Mouse (Mus musculus): ENCODE data around the gene Serinc1. TPM values are rescaled to one million over a fixed set of nuclear protein-coding genes. Genes with fewer than 3 reads are reported as not detected.
"Not testable (repeated sequence)": the region's sequence is repeated elsewhere in the genome, so short reads cannot be mapped to it uniquely, and the experiment has no call there.

The Serinc1 gene
- polyA plus RNA-seq, 1 experiment from 2014 or later = 85.6 TPM

DNA sequence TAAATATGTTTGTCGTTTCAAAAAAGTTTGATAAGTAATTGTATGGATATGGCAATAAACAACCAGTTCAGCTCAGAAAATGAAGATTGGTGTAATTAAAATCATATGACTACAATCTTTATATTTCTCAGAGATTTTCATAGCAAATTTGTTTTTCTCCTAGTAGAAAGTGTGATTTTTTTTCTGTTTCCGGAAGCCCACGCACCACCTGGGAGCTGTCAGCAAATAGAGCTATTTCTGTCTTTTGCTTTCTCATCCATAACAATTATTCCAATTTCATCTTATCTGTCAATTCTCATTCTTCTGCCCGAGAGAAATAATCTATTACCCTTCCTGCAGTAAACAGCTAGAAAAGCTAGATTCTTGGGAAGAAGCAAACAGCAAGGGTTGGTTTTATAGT is 17.3 kb upstream of the Serinc1 start:
- H3K27me3 ChIP-seq (ENCODE audit: control insufficient read depth, insufficient read depth, low read depth, low read length) = no peaks in the 10 kb centered on the region
- H3K36me3 ChIP-seq (ENCODE audit: control insufficient read depth, insufficient read depth) = no peaks in the 10 kb centered on the region
- WGBS (ENCODE audit: insufficient replicate concordance) = 60% methylated on average over 4 of the region's 4 CpGs
- H3K27ac ChIP-seq (ENCODE audit: low read length) = no peak overlapping the region
- ATAC-seq (ENCODE audit: low read depth) = no peak
- H3K9ac ChIP-seq (ENCODE audit: low read depth, low read length) = no peak overlapping the region
- no peaks in the 10 kb centered on the region for H3K4me1 ChIP-seq (ENCODE audit: control insufficient read depth, low read depth, low read length)
- H3K9me3 ChIP-seq (replicated peaks; ENCODE audit: control insufficient read depth, low read length) = no peaks in the 10 kb centered on the region
- H3K4me2 ChIP-seq (ENCODE audit: low read depth, low read length) = no peak overlapping the region
- H3K4me3 ChIP-seq (ENCODE audit: low read depth, low read length) = no peak overlapping the region

DNA sequence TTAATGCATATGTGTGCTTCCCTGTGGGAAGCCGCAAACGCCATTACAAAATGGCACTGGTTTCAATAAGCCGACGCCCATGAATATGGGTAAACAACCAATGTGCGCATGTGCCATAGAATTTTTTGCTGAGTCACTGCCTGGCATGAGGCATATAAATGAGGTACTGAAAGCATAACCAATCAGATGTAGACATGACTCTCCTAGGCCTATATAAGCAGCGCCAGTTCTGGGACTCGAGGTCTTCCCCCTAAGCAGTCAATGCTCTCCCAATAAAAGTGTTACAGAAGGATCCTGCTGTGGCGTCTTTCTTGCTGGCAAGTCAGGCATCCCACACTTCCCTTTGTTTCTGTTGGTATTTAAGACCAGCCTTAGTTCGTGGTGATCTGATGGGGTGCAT is 11.6 kb upstream of the Serinc1 start:
- H3K9ac ChIP-seq (ENCODE audit: low read depth, low read length); ATAC-seq (ENCODE audit: low read depth); H3K36me3 ChIP-seq (ENCODE audit: control insufficient read depth, insufficient read depth); H3K27ac ChIP-seq (ENCODE audit: low read length); H3K4me2 ChIP-seq (ENCODE audit: low read depth, low read length); H3K4me3 ChIP-seq (ENCODE audit: low read depth, low read length); H3K4me1 ChIP-seq (ENCODE audit: control insufficient read depth, low read depth, low read length); H3K27me3 ChIP-seq (ENCODE audit: control insufficient read depth, insufficient read depth, low read depth, low read length); H3K9me3 ChIP-seq (replicated peaks; ENCODE audit: control insufficient read depth, low read length): not testable (repeated sequence)
- 80% methylated on average over 9 of the region's 9 CpGs for WGBS (ENCODE audit: insufficient replicate concordance)

GRCm38 (mm10) chr10:57531616-57532217 is 613 bp downstream of the Serinc1 start:
- Histone ChIP-seq H3K36me3 (ENCODE audit: control insufficient read depth, insufficient read depth) (peaks cover 9% of the 10 kb centered on the region), H3K4me2 (ENCODE audit: low read depth, low read length) (peak overlapping the region; percentile 68), H3K9ac (ENCODE audit: low read depth, low read length) (peak overlapping the region; percentile 95), H3K4me1 (ENCODE audit: control insufficient read depth, low read depth, low read length) (peaks cover 7% of the 10 kb centered on the region), H3K4me3 (ENCODE audit: low read depth, low read length) (peak overlapping the region; percentile 95), H3K9me3 (replicated peaks; ENCODE audit: control insufficient read depth, low read length) (no peaks in the 10 kb centered on the region), H3K27me3 (ENCODE audit: control insufficient read depth, insufficient read depth, low read depth, low read length) (no peaks in the 10 kb centered on the region), H3K27ac (ENCODE audit: low read length) (peak overlapping the region; percentile 99)
- WGBS (ENCODE audit: insufficient replicate concordance) = 3% methylated on average over 28 of the region's 28 CpGs
- no peak for ATAC-seq (ENCODE audit: low read depth)

- H3K9me3 ChIP-seq (replicated peaks; ENCODE audit: control insufficient read depth, low read length) = no peaks in the 10 kb centered on the region
- no peaks in the 10 kb centered on the region for H3K27me3 ChIP-seq (ENCODE audit: control insufficient read depth, insufficient read depth, low read depth, low read length)
- H3K9ac ChIP-seq (ENCODE audit: low read depth, low read length) = peak overlapping the region; percentile 95
- peak overlapping the region; percentile 68 for H3K4me2 ChIP-seq (ENCODE audit: low read depth, low read length)
- WGBS (ENCODE audit: insufficient replicate concordance) = 41% methylated on average over 2 of the region's 2 CpGs
- no peak for ATAC-seq (ENCODE audit: low read depth)
- H3K36me3 ChIP-seq (ENCODE audit: control insufficient read depth, insufficient read depth) = peaks cover 14% of the 10 kb centered on the region
- H3K4me1 ChIP-seq (ENCODE audit: control insufficient read depth, low read depth, low read length) = peaks cover 7% of the 10 kb centered on the region
- 0 out of 2 replicates have a peak overlapping the region, but pooled peaks have one; percentile 15 for H3K27ac ChIP-seq (ENCODE audit: low read length)
- H3K4me3 ChIP-seq (ENCODE audit: low read depth, low read length) = peak overlapping the region; percentile 95
These were observed 1.3 kb downstream of the Serinc1 start for GRCm38 (mm10) chr10:57531076-57531475.

DNA sequence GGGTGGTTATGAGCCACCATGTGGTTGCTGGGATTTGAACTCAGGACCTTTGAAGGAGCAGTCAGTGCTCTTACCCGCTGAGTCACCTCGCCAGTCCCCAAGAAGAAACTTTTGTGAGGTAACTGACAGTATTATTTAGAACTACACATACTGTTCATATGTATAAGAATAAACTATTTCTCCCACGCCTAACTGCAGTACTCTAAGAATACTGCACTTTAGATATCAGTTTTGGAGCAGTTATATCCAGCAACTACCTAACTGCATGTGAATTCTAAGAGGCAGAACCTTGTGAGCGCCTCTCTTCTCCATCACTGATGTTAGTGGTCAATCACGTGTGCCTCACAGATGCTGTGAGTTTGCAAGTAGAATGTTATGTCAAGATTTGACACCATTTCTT is 5.9 kb downstream of the Serinc1 start:
- 83% methylated on average over 5 of the region's 5 CpGs for WGBS (ENCODE audit: insufficient replicate concordance)

DNA sequence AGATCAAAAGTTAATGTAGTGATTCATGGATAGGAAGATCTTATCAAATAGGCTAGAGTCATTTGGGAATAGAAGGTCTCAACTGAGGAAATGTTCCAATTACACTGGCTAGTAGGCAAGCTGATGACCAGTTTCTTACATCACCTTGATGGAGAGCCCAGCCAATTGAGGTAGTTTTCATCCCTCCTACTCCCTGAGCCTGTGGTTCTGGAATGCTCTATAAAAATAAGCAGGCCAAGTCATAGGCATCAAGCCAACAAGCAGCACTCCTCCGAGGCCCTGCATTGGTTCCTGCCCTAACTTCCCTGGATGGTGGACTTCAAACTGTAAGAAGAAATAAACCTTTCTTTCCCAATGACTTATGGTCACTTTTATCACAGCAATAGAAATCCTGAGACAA is 17.1 kb downstream of the Serinc1 start:
- Histone ChIP-seq H3K27me3 (ENCODE audit: control insufficient read depth, insufficient read depth, low read depth, low read length) (no peaks in the 10 kb centered on the region), H3K4me3 (ENCODE audit: low read depth, low read length) (no peak overlapping the region), H3K4me1 (ENCODE audit: control insufficient read depth, low read depth, low read length) (no peaks in the 10 kb centered on the region), H3K4me2 (ENCODE audit: low read depth, low read length) (no peak overlapping the region), H3K36me3 (ENCODE audit: control insufficient read depth, insufficient read depth) (peaks cover 41% of the 10 kb centered on the region), H3K27ac (ENCODE audit: low read length) (no peak overlapping the region), H3K9me3 (replicated peaks; ENCODE audit: control insufficient read depth, low read length) (no peaks in the 10 kb centered on the region), H3K9ac (ENCODE audit: low read depth, low read length) (no peak overlapping the region)
- 88% methylated on average over 1 of the region's 1 CpGs for WGBS (ENCODE audit: insufficient replicate concordance)
- ATAC-seq (ENCODE audit: low read depth) = no peak

More for the DNA sequence above, 5.9 kb downstream of the Serinc1 start:
- no peaks in the 10 kb centered on the region for H3K27me3 ChIP-seq (ENCODE audit: control insufficient read depth, insufficient read depth, low read depth, low read length)
- H3K36me3 ChIP-seq (ENCODE audit: control insufficient read depth, insufficient read depth) = peaks cover 33% of the 10 kb centered on the region
- peaks cover 7% of the 10 kb centered on the region for H3K4me1 ChIP-seq (ENCODE audit: control insufficient read depth, low read depth, low read length)
- ATAC-seq (ENCODE audit: low read depth) = no peak
- H3K4me2 ChIP-seq (ENCODE audit: low read depth, low read length) = no peak overlapping the region
- no peak overlapping the region for H3K27ac ChIP-seq (ENCODE audit: low read length)
- no peak overlapping the region for H3K4me3 ChIP-seq (ENCODE audit: low read depth, low read length)
- no peaks in the 10 kb centered on the region for H3K9me3 ChIP-seq (replicated peaks; ENCODE audit: control insufficient read depth, low read length)
- no peak overlapping the region for H3K9ac ChIP-seq (ENCODE audit: low read depth, low read length)

DNA sequence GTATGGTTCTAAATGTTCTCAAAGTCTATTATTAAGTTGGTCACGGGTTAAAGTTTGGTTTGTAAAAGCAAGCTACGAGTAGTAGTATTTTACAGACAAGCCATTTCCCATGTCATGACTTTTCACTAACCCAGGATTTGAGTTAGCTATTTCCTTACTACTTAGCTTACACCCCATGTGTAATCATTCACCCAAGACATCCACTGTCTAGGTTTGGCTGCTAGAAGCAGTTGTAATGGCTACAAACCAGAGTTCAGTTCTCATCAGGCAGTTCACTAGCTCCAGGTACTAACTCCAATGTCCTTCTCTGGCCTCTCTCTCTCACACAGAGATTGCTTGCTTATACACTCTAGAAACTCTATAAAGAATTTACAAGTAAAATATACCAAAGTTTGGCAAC is 17.7 kb downstream of the Serinc1 start:
- Histone ChIP-seq H3K27me3 (ENCODE audit: control insufficient read depth, insufficient read depth, low read depth, low read length) (no peaks in the 10 kb centered on the region), H3K4me1 (ENCODE audit: control insufficient read depth, low read depth, low read length) (no peaks in the 10 kb centered on the region), H3K4me2 (ENCODE audit: low read depth, low read length) (no peak overlapping the region), H3K27ac (ENCODE audit: low read length) (no peak overlapping the region), H3K36me3 (ENCODE audit: control insufficient read depth, insufficient read depth) (peaks cover 41% of the 10 kb centered on the region), H3K4me3 (ENCODE audit: low read depth, low read length) (no peak overlapping the region), H3K9me3 (replicated peaks; ENCODE audit: control insufficient read depth, low read length) (no peaks in the 10 kb centered on the region), H3K9ac (ENCODE audit: low read depth, low read length) (no peak overlapping the region)
- ATAC-seq (ENCODE audit: low read depth) = no peak
- WGBS (ENCODE audit: insufficient replicate concordance) = 86% methylated on average over 2 of the region's 2 CpGs

DNA sequence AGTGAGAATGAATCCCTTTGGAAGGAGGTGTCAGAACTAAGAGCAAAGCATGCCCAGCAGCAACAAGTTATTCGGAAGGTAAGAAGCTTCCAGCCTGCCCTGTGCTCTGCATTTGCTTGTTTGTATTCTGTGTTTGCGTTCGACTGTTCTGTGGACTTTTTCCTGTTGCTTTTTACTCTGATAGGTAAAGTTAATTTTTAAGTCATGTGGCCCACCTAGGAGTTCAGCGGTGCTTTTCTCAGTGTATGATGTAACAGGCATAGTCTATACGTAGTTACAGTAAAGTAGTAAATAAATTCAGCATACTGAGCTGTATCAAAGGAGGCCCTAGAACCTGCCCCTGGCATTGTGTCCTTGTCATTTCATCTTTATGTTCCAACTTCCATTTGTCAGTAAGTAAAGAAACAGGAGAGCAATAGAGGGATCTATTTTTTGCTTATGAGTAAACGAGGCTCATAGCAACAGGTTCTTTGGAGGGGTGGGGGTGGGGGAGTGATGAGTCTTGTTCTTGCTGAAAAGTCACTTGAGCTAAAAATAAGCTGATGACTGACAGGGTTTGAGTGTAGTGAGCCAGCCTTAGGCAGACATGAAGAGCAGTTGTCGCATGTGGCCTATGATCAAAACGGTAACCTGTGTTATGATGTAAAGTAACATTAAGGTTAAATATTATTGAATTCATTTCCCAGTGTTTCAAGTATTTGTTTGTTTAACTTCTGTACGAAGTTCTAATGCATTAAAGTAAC is 32.7 kb downstream of the Serinc1 start:
- Histone ChIP-seq H3K4me2 (ENCODE audit: low read depth, low read length) (no peak overlapping the region), H3K27me3 (ENCODE audit: control insufficient read depth, insufficient read depth, low read depth, low read length) (no peaks in the 10 kb centered on the region), H3K4me1 (ENCODE audit: control insufficient read depth, low read depth, low read length) (no peaks in the 10 kb centered on the region), H3K27ac (ENCODE audit: low read length) (peak overlapping the region; percentile 57), H3K36me3 (ENCODE audit: control insufficient read depth, insufficient read depth) (no peaks in the 10 kb centered on the region), H3K9me3 (replicated peaks; ENCODE audit: control insufficient read depth, low read length) (no peaks in the 10 kb centered on the region), H3K9ac (ENCODE audit: low read depth, low read length) (no peak overlapping the region), H3K4me3 (ENCODE audit: low read depth, low read length) (no peak overlapping the region)
- peak; percentile 85 for ATAC-seq (ENCODE audit: low read depth)
- WGBS (ENCODE audit: insufficient replicate concordance) = 61% methylated on average over 9 of the region's 9 CpGs

- ATAC-seq (ENCODE audit: low read depth) = no peak
- Histone ChIP-seq H3K36me3 (ENCODE audit: control insufficient read depth, insufficient read depth) (no peaks in the 10 kb centered on the region), H3K4me3 (ENCODE audit: low read depth, low read length) (no peak overlapping the region), H3K9me3 (replicated peaks; ENCODE audit: control insufficient read depth, low read length) (no peaks in the 10 kb centered on the region), H3K27me3 (ENCODE audit: control insufficient read depth, insufficient read depth, low read depth, low read length) (no peaks in the 10 kb centered on the region), H3K4me2 (ENCODE audit: low read depth, low read length) (no peak overlapping the region), H3K9ac (ENCODE audit: low read depth, low read length) (no peak overlapping the region), H3K4me1 (ENCODE audit: control insufficient read depth, low read depth, low read length) (peaks cover 2% of the 10 kb centered on the region; the same call in 1 of the 2 replicates), H3K27ac (ENCODE audit: low read length) (no peak overlapping the region)
- 49% methylated on average over 2 of the region's 2 CpGs for WGBS (ENCODE audit: insufficient replicate concordance)
These were observed 40.3 kb downstream of the Serinc1 start for GRCm38 (mm10) chr10:57492050-57492449.

Data from liver, embryonic 16.5 days (tissue).